Mouse (Mus musculus) embryonic fibroblast, embryonic 13.5 days (primary cell): Measurements from ENCODE around the gene Rpf2.

Source experiments
- CTCF ChIP-seq: IDR thresholded peaks from 2 replicates; pipeline ENCODE4 v1.5.1; 2011; ENCODE audit warnings: mild to moderate bottlenecking, control low read depth, low read length, moderate library complexity, borderline replicate concordance; ENCODE audit not compliant: insufficient read depth
- POLR2A ChIP-seq: IDR thresholded peaks from 2 replicates; pipeline ENCODE4 v1.6.1; 2011; ENCODE audit warnings: low read depth, mild to moderate bottlenecking, control low read depth, low read length, moderate library complexity

DNA sequence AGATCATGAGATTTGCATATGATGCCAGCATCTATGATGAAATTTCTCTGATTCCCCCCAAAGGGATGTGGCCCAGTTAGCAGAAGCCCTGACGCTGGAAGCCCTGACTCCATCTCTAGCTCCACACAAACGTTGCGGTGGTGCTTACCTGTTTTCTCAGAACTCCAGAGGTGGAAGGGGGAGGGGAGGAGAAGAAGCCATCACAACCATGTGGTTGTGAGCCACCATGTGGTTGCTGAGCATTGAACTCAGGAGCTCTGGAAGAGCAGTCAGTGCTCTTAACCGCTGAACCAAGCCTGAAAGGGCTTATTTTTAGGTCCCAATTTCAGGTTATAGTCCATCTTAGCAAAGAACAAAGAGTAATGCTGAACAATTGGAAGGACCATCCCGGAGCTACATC lies 13.5 kb upstream of the Rpf2 start:
- TF ChIP-seq POLR2A = no peak
- no peak for TF ChIP-seq CTCF
